Mouse (Mus musculus) kidney, adult 2 months (tissue): Measurements from ENCODE around the gene Aldh3b3.

Source experiments
- CTCF ChIP-seq: fragments of 200-500 bp; conservative IDR thresholded peaks from 2 replicates; pipeline ENCODE4 v1.5.1; 2011; ENCODE audit warnings: low read depth, mild to moderate bottlenecking, control low read depth, low read length, moderate library complexity, mixed read lengths; ENCODE audit not compliant: insufficient read depth, insufficient read length
- POLR2A ChIP-seq: fragments of 200-500 bp; IDR thresholded peaks from one replicate; pipeline ENCODE4 v1.6.1; 2011; ENCODE audit warnings: low read depth, low read length, control low read depth

- TF ChIP-seq CTCF, result no peak
- TF ChIP-seq POLR2A, result no peak
These were observed 23.2 kb upstream of the Aldh3b3 start, which contains the start of gene Unc93b1 for GRCm38 (mm10) chr19:3935032-3935895.
